Mouse (Mus musculus): ENCODE data around the gene Cdkn1b.

DNA sequence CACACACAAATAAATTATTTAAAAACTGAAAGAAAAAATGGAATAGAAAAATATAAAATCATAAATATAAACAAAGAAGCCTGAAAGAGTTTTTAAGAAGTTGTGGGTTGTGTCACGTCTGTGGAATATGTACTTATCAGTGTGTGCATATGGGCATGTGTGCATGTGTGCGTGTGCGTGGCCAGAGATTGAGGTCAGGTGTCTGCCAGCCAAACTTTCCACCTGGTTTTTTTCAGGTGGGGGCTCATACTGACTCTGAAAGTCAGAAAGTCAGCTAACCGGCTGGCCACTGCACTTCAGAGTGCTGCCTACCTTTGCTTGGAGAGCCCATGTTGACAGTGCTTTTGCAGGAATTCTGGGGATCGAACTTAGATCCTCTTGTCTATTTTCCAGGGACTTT lies 14.1 kb downstream of the Cdkn1b start:
- TF ChIP-seq CTCF (IDR thresholded peaks at IDR 0.05; ENCODE audit: low read depth, low read length) (no peak), EP300 (IDR thresholded peaks at IDR 0.05; ENCODE audit: insufficient read depth, low read depth, low read length) (no peak), POLR2A (IDR thresholded peaks at IDR 0.05; ENCODE audit: insufficient read depth, low read length) (no peak)
